Mouse (Mus musculus): Measurements from ENCODE around the gene Fryl.

- no peak for TF ChIP-seq POLR2A (IDR thresholded peaks at IDR 0.05; ENCODE audit: borderline replicate concordance, extremely low read depth, low read depth, low read length)
- TF ChIP-seq CTCF (IDR thresholded peaks at IDR 0.05; ENCODE audit: insufficient read depth, low read length): no peak
Measured at GRCm38 (mm10) chr5:73047651-73048245, 208.7 kb downstream of the Fryl start.
